Mouse (Mus musculus) frontal cortex, adult 2 months (tissue): ENCODE measurements around the gene Hoxa1. TPM values are rescaled to one million over a fixed set of nuclear protein-coding genes. Genes with fewer than 3 reads are reported as not detected.

Source experiments
- DNase-seq, 2 experiments: peaks; one replicate each; pipeline ENCODE4 v3.0.0; 2022; ENCODE audit warnings: low spot score in 1 of 2; ENCODE audit errors: extremely low spot score in 1 of 2
- polyA plus RNA-seq: library from polyadenylated mRNA; depleted of rRNA; stranded (reverse); fragments of >200 nt; gene quantifications from 2 replicates; pipeline ENCODE4 v1.2.3, GENCODE M21; 2012

The Hoxa1 gene
- polyA plus RNA-seq, 1 experiment, result 0.04 TPM

GRCm38 (mm10) chr6:52160511-52161335 lies 2.6 kb upstream of the Hoxa1 start:
- no peak for DNase-seq

- no peak for DNase-seq
Measured at GRCm38 (mm10) chr6:52159979-52160378, 1.9 kb upstream of the Hoxa1 start.

- no peak for DNase-seq
Measured at GRCm38 (mm10) chr6:52159164-52159761, 1.1 kb upstream of the Hoxa1 start.

GRCm38 (mm10) chr6:52157466-52158275 lies 446 bp downstream of the Hoxa1 start:
- no peak for DNase-seq

GRCm38 (mm10) chr6:52156551-52157200 lies 1.4 kb downstream of the Hoxa1 start:
- no peak for DNase-seq

GRCm38 (mm10) chr6:52155471-52155870 lies 2.6 kb downstream of the Hoxa1 start:
- no peak for DNase-seq

GRCm38 (mm10) chr6:52154044-52154443 lies 4.1 kb downstream of the Hoxa1 start:
- no peak for DNase-seq

GRCm38 (mm10) chr6:52153270-52153669 lies 4.8 kb downstream of the Hoxa1 start:
- no peak for DNase-seq

- DNase-seq, result no peak
Measured at GRCm38 (mm10) chr6:52152226-52153193, 5.6 kb downstream of the Hoxa1 start.

GRCm38 (mm10) chr6:52151571-52151970 lies 6.5 kb downstream of the Hoxa1 start:
- DNase-seq, result no peak

GRCm38 (mm10) chr6:52150401-52150966 lies 7.6 kb downstream of the Hoxa1 start:
- no peak for DNase-seq

- DNase-seq, result no peak
Measured at GRCm38 (mm10) chr6:52139115-52139514, 19.0 kb downstream of the Hoxa1 start.

GRCm38 (mm10) chr6:52138576-52138975 lies 19.5 kb downstream of the Hoxa1 start:
- no peak for DNase-seq

- no peak for DNase-seq
Measured at GRCm38 (mm10) chr6:52137841-52138535, 20.1 kb downstream of the Hoxa1 start.

GRCm38 (mm10) chr6:52123673-52124072 lies 34.4 kb downstream of the Hoxa1 start:
- no peak for DNase-seq

- DNase-seq, result no peak
Measured at GRCm38 (mm10) chr6:52121173-52121572, 36.9 kb downstream of the Hoxa1 start.

GRCm38 (mm10) chr6:52118903-52119635 lies 39.0 kb downstream of the Hoxa1 start:
- DNase-seq, result peak in 1 of 2 experiments; percentile 17

GRCm38 (mm10) chr6:52115899-52116298 lies 42.2 kb downstream of the Hoxa1 start:
- no peak for DNase-seq
